Mouse (Mus musculus) liver, postnatal 0 days (tissue): ENCODE measurements around the gene Ccdc12. TPM values are rescaled to one million over a fixed set of nuclear protein-coding genes. Genes with fewer than 3 reads are reported as not detected.

Experiments used
- ATAC-seq: fragments of 200-750 bp; cut with Nextera tagmentation; 2 replicates; pipeline ENCODE4 v1.8.0; 2017; ENCODE audit warnings: mild to moderate bottlenecking, moderate library complexity
- DNase-seq: peaks from one replicate; pipeline ENCODE4 v3.0.0-alpha.2; 2016
- H3K27ac ChIP-seq: fragments of 300-500 bp; sonication (generic); 2 replicates; pipeline ENCODE4 v1.5.1; 2014; ENCODE audit warnings: antibody characterized with exemption, moderate library complexity, mild to moderate bottlenecking, low read depth
- H3K27me3 ChIP-seq: fragments of 300-500 bp; sonication (generic); 2 replicates; pipeline ENCODE4 v1.6.1; 2014; ENCODE audit warnings: low read length, control low read depth, mixed read lengths; ENCODE audit not compliant: insufficient read depth
- H3K36me3 ChIP-seq: fragments of 300-500 bp; sonication (generic); replicated peaks from 2 replicates; pipeline ENCODE4 v1.6.1; 2014; ENCODE audit warnings: mild to moderate bottlenecking, control low read depth, low read length, moderate library complexity, mixed read lengths; ENCODE audit not compliant: insufficient read depth
- H3K4me1 ChIP-seq: fragments of 300-500 bp; sonication (generic); 2 replicates; pipeline ENCODE4 v1.6.1; 2014; ENCODE audit warnings: antibody characterized with exemption, mild to moderate bottlenecking, control low read depth; ENCODE audit not compliant: insufficient read depth
- H3K4me2 ChIP-seq: fragments of 300-500 bp; sonication (generic); 2 replicates; pipeline ENCODE4 v1.6.1; 2014; ENCODE audit warnings: low read depth, mild to moderate bottlenecking, low read length, moderate library complexity, mixed read lengths
- H3K4me3 ChIP-seq: fragments of 300-500 bp; sonication (generic); 2 replicates; pipeline ENCODE4 v1.5.1; 2014; ENCODE audit warnings: low read depth, low read length
- H3K9ac ChIP-seq: fragments of 300-500 bp; sonication (generic); replicated peaks from 2 replicates; pipeline ENCODE4 v1.6.1; 2014; ENCODE audit warnings: mild to moderate bottlenecking, moderate library complexity
- H3K9me3 ChIP-seq: fragments of 300-500 bp; sonication (generic); 2 replicates; pipeline ENCODE4 v1.6.1; 2016; ENCODE audit warnings: mild to moderate bottlenecking, control low read depth, low read length, mixed read lengths
- CTCF ChIP-seq: sonication (generic); IDR thresholded peaks from 2 replicates; pipeline ENCODE4 v1.5.1; 2016; ENCODE audit warnings: antibody characterized with exemption, low read depth
- EP300 ChIP-seq: IDR thresholded peaks from 2 replicates; pipeline ENCODE4 v1.6.1; 2016; ENCODE audit warnings: antibody characterized with exemption, low read depth, mild to moderate bottlenecking
- WGBS: fragments of 180-500 bp; shearing (Covaris S2); extraction: QIAGEN DNeasy Blood & Tissue Kit; methylation state at CpG from one replicate; pipeline ENCODE4 v1.1.7; 2014; ENCODE audit not compliant: insufficient replicate concordance; 5-methylcytosine and 5-hydroxymethylcytosine counted together
- polyA plus RNA-seq: library from polyadenylated mRNA; unstranded; fragments of >200 nt; fragmentation: Nextera tagmentation; extraction: Ambion mirVana; gene quantifications from 2 replicates; pipeline ENCODE4 v1.2.1, GENCODE M21; 2015

Gene Ccdc12
- polyA plus RNA-seq, 1 experiment from 2014 or later = 69.3 TPM

DNA sequence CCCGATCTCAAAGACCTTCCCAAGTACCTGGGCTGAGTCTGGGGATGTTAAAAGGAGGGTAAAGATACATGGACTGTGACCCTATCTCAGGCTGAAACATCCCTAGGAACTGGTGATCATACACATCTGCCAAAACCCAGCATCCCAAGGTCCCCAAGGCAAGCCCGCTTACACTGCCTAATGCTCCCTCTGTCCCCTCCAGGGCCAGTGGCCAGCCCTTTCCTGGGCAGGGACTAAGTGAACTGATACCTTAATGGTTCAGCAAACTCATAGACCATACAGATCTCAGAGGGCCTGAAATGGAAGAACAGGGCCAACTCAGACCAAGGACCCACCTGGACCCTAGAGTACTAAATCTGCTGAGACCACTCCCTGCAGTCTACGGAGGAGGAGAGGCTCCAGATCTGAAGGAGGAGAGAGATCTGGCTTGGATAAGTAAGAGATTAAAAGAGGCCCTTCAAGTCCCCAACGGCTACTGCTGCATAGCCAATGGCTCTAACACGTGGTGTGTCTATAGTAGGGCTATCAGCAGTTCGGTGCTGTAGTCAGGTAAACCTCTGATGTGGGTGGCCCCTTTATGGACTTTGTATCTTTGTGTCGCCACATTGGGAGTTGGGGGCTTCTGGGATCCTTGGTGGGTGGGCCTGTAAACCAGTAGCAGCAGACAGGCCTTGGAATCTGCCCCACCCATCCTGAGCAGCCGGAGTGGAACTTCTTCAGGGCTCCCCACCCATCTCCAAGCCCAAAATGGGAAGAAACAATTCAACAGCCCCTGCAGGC is 32.7 kb upstream of the Ccdc12 start:
- ATAC-seq (no peak), DNase-seq (peak; percentile 11)
- peak overlapping the region; percentile 60; the same call in 1 of the 2 replicates for H3K4me3 ChIP-seq
- H3K36me3 ChIP-seq = peaks cover 36% of the 10 kb centered on the region
- peaks cover 15% of the 10 kb centered on the region for H3K4me1 ChIP-seq
- H3K27ac ChIP-seq = peak overlapping the region; percentile 22; the same call in 1 of the 2 replicates
- H3K27me3 ChIP-seq = no peaks in the 10 kb centered on the region
- TF ChIP-seq CTCF (no peak), EP300 (no peak)
- H3K4me2 ChIP-seq = peak overlapping the region; percentile 98
- 68% methylated on average over 8 of the region's 8 CpGs for WGBS
- H3K9ac ChIP-seq = peak overlapping the region; percentile 60
- no peaks in the 10 kb centered on the region for H3K9me3 ChIP-seq

DNA sequence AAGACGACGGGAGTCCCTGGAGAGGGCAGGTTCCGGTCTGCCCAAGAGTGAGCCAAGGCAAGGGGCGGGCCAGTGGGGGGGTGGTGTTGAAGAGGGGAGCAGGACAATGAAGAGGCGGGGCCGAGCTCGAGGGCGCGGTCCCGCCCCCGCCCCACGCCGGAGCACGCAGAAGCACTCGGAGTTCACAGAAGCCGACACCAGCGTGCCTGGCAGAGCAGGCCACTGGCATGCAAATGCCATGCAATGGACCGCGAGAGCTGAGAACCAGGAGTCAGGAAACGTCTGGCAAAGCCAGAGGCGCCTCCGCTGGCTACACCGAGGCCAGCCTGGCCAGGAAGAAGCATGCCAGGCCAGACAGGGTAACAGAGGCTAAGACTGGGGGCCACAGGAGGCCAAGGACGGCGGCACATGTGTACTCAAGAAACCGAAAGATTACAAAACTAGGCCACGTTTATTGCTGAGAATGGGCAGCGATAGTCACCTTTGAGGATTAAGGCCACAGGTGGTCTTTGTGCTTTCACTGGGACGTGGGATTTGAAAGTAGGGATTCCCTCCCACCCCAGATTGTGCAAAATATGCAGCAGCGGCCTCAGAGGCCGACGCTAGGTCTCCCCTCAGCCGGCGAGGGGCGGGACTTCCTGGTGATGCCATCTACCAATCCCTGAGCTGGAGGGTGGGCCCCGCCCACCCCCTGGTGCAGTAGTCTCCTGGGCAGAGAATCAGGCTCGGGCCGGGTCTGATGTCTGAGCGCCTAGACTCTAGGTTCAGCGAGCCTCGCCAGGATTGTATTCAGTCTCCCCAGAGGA is 31.7 kb upstream of the Ccdc12 start, which contains the start of gene Nradd:
Gene Nradd (minus strand): TSS at position 92 of the 806 bp plus-strand sequence.
- DNase-seq (peak; percentile 89), ATAC-seq (peak; percentile 93)
- Histone ChIP-seq H3K9ac (peak within 1 kb of the TSS; percentile 60), H3K9me3 (no peaks in the 10 kb centered on the region), H3K4me3 (peak within 1 kb of the TSS; percentile 60), H3K4me2 (peak within 1 kb of the TSS; percentile 98), H3K27ac (peak within 1 kb of the TSS; percentile 82), H3K36me3 (peaks cover 29% of the 10 kb centered on the region; the same call in 1 of the 2 replicates), H3K27me3 (no peaks in the 10 kb centered on the region), H3K4me1 (peaks cover 15% of the 10 kb centered on the region)
- WGBS = 13% methylated on average over 40 of the region's 41 CpGs
- TF ChIP-seq CTCF (no peak), EP300 (no peak)

DNA sequence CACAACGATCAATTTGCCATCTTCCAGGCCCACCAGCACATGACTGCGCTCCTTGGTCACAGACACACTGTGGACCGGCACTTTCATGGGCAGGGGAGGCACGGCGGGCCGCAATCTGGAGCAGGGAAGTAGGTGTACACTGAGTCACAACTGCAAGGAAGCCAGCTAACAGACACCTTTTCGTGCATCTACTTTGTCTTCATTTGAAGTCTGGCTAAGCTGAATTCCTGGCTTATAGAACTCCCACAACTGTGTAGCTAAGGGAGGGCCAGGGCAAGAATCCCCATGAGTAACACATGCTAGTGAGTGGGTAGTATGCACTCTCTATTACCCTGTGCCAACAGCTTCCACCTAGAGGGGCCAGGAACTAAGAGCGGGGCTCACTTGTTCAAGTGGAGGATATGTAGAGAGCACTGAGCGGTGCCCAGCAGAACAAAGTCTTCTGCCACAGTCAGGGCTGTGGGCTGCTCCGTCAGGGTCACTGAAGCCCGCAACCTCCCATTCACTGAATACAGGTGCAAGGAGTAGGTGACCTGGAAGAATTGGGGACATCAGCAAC is 30.9 kb upstream of the Ccdc12 start:
- peak overlapping the region; percentile 60; the same call in 1 of the 2 replicates for H3K9ac ChIP-seq
- DNase-seq = peak; percentile 12
- peak overlapping the region; percentile 60 for H3K4me3 ChIP-seq
- peak overlapping the region; percentile 98 for H3K4me2 ChIP-seq
- peaks cover 15% of the 10 kb centered on the region for H3K4me1 ChIP-seq
- H3K36me3 ChIP-seq = peaks cover 24% of the 10 kb centered on the region; the same call in 1 of the 2 replicates
- 79% methylated on average over 11 of the region's 11 CpGs for WGBS
- no peaks in the 10 kb centered on the region for H3K27me3 ChIP-seq
- ATAC-seq = no peak
- no peaks in the 10 kb centered on the region for H3K9me3 ChIP-seq
- TF ChIP-seq EP300 (no peak), CTCF (no peak)
- H3K27ac ChIP-seq = no peak overlapping the region

- no peak overlapping the region for H3K9ac ChIP-seq
- H3K27me3 ChIP-seq = no peaks in the 10 kb centered on the region
- no peak overlapping the region for H3K4me2 ChIP-seq
- 85% methylated on average over 15 of the region's 15 CpGs for WGBS
- H3K36me3 ChIP-seq = peaks cover 45% of the 10 kb centered on the region
- no peak overlapping the region for H3K27ac ChIP-seq
- no peak overlapping the region for H3K4me3 ChIP-seq
- H3K9me3 ChIP-seq = no peaks in the 10 kb centered on the region
- TF ChIP-seq CTCF (no peak), EP300 (no peak)
- no peak for ATAC-seq
- peaks cover 3% of the 10 kb centered on the region; the same call in 1 of the 2 replicates for H3K4me1 ChIP-seq
- DNase-seq = no peak
Observed at GRCm38 (mm10) chr9:110630171-110630570, 26.1 kb upstream of the Ccdc12 start.

GRCm38 (mm10) chr9:110631191-110631590 is 25.1 kb upstream of the Ccdc12 start:
- ATAC-seq = no peak
- H3K4me3 ChIP-seq = no peak overlapping the region
- peaks cover 40% of the 10 kb centered on the region for H3K36me3 ChIP-seq
- H3K9me3 ChIP-seq = no peaks in the 10 kb centered on the region
- TF ChIP-seq CTCF = peak; percentile 71
- TF ChIP-seq EP300 = no peak
- H3K9ac ChIP-seq = no peak overlapping the region
- no peak overlapping the region for H3K4me2 ChIP-seq
- no peaks in the 10 kb centered on the region for H3K4me1 ChIP-seq
- 65% methylated on average over 10 of the region's 10 CpGs for WGBS
- DNase-seq = peak; percentile 70
- H3K27me3 ChIP-seq = no peaks in the 10 kb centered on the region
- no peak overlapping the region for H3K27ac ChIP-seq
